Mouse (Mus musculus): ENCODE measurements around the gene Mx1. TPM values are rescaled to one million over a fixed set of nuclear protein-coding genes. Genes with fewer than 3 reads are reported as not detected.
A peak's percentile ranks its signal among the peaks of the same experiment; 100 is the strongest.

Gene Mx1
- total and polyA plus RNA-seq, 3 experiments: 0.27 to 0.42 TPM; not detected in 1

GRCm38 (mm10) chr16:97417896-97418542 is 44.7 kb downstream of the Mx1 start:
- Histone ChIP-seq H3K4me3 (ENCODE audit: control insufficient read depth in 1 of 2, insufficient read depth in 1 of 2, low read depth in 2 of 2, low read length in 2 of 2) (no peak overlapping the region), H3K79me2 (ENCODE audit: control insufficient read depth, insufficient read depth, low read length, poor library complexity) (no peaks in the 10 kb centered on the region), H3K27me3 (ENCODE audit: control insufficient read depth in 1 of 2, insufficient read depth in 2 of 2, low read length in 2 of 2) (no peaks in the 10 kb centered on the region), H3K9ac (ENCODE audit: control insufficient read depth, low read depth, low read length, poor library complexity, severe bottlenecking) (no peak overlapping the region), H3K36me3 (ENCODE audit: control insufficient read depth in 1 of 2, insufficient read depth in 2 of 2, low read length in 2 of 2) (peaks cover 0 to 5% of the 10 kb centered on the region in 2 experiments; a peak in 2 of 4 replicates), H3K27ac (ENCODE audit: control insufficient read depth, low read depth, low read length) (no peak overlapping the region), H3K4me1 (ENCODE audit: control insufficient read depth in 1 of 2, insufficient read depth in 2 of 2, low read length in 2 of 2) (peaks cover 5 to 8% of the 10 kb centered on the region in 2 experiments), H3K9me3 (replicated peaks; ENCODE audit: insufficient read depth, low read length) (no peaks in the 10 kb centered on the region)
- peak; percentile 18; the same call in 1 of the 2 replicates for TF ChIP-seq SMC3 (IDR thresholded peaks at IDR 0.05; ENCODE audit: low read depth, low read length)
- TF ChIP-seq HCFC1 (IDR thresholded peaks at IDR 0.05; ENCODE audit: low read depth, low read length): no peak
- TF ChIP-seq MAX (IDR thresholded peaks at IDR 0.05; ENCODE audit: low read length): no peak
- TF ChIP-seq POLR2AphosphoS5 (IDR thresholded peaks at IDR 0.05; ENCODE audit: borderline replicate concordance, low read depth, low read length): no peak
- no peak for TF ChIP-seq BHLHE40 (IDR thresholded peaks at IDR 0.05; ENCODE audit: borderline replicate concordance, low read depth, low read length)
- no peak for TF ChIP-seq KAT2A (conservative IDR thresholded peaks at IDR 0.05; ENCODE audit: low read depth, low read length)
- TF ChIP-seq USF1 (IDR thresholded peaks at IDR 0.05; ENCODE audit: low read depth, low read length): no peak
- peak; percentile 22; the same call in 1 of the 2 replicates for TF ChIP-seq TCF12 (IDR thresholded peaks at IDR 0.05; ENCODE audit: low read depth, low read length)
- 0 out of 2 replicates have a peak, but pooled peaks have one; percentile 25 for TF ChIP-seq ETS1 (IDR thresholded peaks at IDR 0.05; ENCODE audit: low read depth, low read length)
- no peak for TF ChIP-seq NRF1 (IDR thresholded peaks at IDR 0.05; ENCODE audit: insufficient read depth, low read depth, low read length, poor library complexity, severe bottlenecking)
- TF ChIP-seq CTCF (IDR thresholded peaks at IDR 0.05 in 2 of 3, conservative IDR thresholded peaks at IDR 0.05 in 1 of 3; ENCODE audit: control insufficient read depth in 1 of 3, insufficient read depth in 1 of 3, low read depth in 2 of 3, low read length in 3 of 3, poor library complexity in 1 of 3, severe bottlenecking in 1 of 3): peak in 2 of 3 experiments; percentile 31 to 34; a peak in 3 of 6 replicates
- 0 out of 4 replicates have a peak, but pooled peaks of 1 of the 2 experiments have one; percentile 44 for TF ChIP-seq EP300 (IDR thresholded peaks at IDR 0.05; ENCODE audit: low read depth in 1 of 2, low read length in 2 of 2)
- peak; percentile 61 for TF ChIP-seq TAL1 (IDR thresholded peaks at IDR 0.05; ENCODE audit: low read length)
- TF ChIP-seq GATA1 (IDR thresholded peaks at IDR 0.05; ENCODE audit: low read depth, low read length): 0 out of 2 replicates have a peak, but pooled peaks have one; percentile 15
- DNase-seq (ENCODE audit: low read depth, low spot score): peak; percentile 25

DNA sequence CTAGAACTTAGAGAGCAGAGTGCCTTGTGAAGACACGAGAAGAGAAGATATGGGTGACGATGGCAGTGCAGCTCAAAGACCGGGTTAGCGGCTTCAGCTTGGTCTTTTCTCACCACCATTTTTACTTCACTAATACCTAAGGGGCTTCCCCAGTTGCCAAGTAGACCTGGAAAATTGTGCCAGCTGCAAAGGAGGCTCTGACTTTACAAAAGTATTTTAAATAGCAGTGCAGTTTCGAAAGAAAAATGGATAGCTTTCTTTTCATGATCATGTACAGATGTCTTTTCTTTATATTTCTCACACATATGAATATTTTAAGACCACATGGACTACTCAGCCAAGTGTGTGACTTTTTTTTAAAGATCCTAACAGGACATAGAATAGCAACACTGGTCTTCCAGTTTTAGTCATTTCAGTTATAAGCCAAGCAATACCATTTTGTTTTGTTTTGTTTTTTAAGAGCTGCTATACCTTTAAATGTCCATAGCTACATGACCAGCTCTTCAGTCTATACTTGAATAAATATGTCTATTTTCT is 57.2 kb downstream of the Mx1 start:
- Histone ChIP-seq H3K4me3 (ENCODE audit: control insufficient read depth in 1 of 2, insufficient read depth in 1 of 2, low read depth in 2 of 2, low read length in 2 of 2) (no peak overlapping the region), H3K36me3 (ENCODE audit: control insufficient read depth in 1 of 2, insufficient read depth in 2 of 2, low read length in 2 of 2) (no peaks in the 10 kb centered on the region), H3K9ac (ENCODE audit: control insufficient read depth, low read depth, low read length, poor library complexity, severe bottlenecking) (no peak overlapping the region), H3K4me1 (ENCODE audit: control insufficient read depth in 1 of 2, insufficient read depth in 2 of 2, low read length in 2 of 2) (no peaks in the 10 kb centered on the region), H3K79me2 (ENCODE audit: control insufficient read depth, insufficient read depth, low read length, poor library complexity) (no peaks in the 10 kb centered on the region), H3K27me3 (ENCODE audit: control insufficient read depth in 1 of 2, insufficient read depth in 2 of 2, low read length in 2 of 2) (no peaks in the 10 kb centered on the region; a peak in 1 of 4 replicates), H3K27ac (ENCODE audit: control insufficient read depth, low read depth, low read length) (no peak overlapping the region), H3K9me3 (replicated peaks; ENCODE audit: insufficient read depth, low read length) (no peaks in the 10 kb centered on the region)
- DNase-seq (ENCODE audit: low read depth, low spot score): no peak
- TF ChIP-seq TBP (IDR thresholded peaks at IDR 0.05; ENCODE audit: low read depth, low read length) (no peak), TCF12 (IDR thresholded peaks at IDR 0.05; ENCODE audit: low read depth, low read length) (no peak), E2F4 (IDR thresholded peaks at IDR 0.05; ENCODE audit: borderline replicate concordance, low read depth, low read length) (no peak), USF2 (IDR thresholded peaks at IDR 0.05; ENCODE audit: borderline replicate concordance in 1 of 2, insufficient read depth in 1 of 2, low read depth in 1 of 2, low read length in 2 of 2) (no peak), USF1 (IDR thresholded peaks at IDR 0.05; ENCODE audit: low read depth, low read length) (no peak), BHLHE40 (IDR thresholded peaks at IDR 0.05; ENCODE audit: borderline replicate concordance, low read depth, low read length) (no peak), RAD21 (IDR thresholded peaks at IDR 0.05; ENCODE audit: low read depth, low read length) (no peak), UBTF (IDR thresholded peaks at IDR 0.05; ENCODE audit: borderline replicate concordance, insufficient read depth, low read depth, low read length) (no peak), ELF1 (IDR thresholded peaks at IDR 0.05; ENCODE audit: low read depth, low read length) (no peak), JUND (IDR thresholded peaks at IDR 0.05; ENCODE audit: low read depth, low read length) (no peak), ZKSCAN1 (IDR thresholded peaks at IDR 0.05; ENCODE audit: low read depth, low read length) (no peak)
